Mouse (Mus musculus): ENCODE results near the gene Plk4. TPM values are rescaled to one million over a fixed set of nuclear protein-coding genes. Genes with fewer than 3 reads are reported as not detected.

Gene Plk4
- 13.8 and 19.6 TPM in 2 replicates for polyA plus RNA-seq (2012; ENCODE audit: insufficient read depth, insufficient read length, missing spikeins)

DNA sequence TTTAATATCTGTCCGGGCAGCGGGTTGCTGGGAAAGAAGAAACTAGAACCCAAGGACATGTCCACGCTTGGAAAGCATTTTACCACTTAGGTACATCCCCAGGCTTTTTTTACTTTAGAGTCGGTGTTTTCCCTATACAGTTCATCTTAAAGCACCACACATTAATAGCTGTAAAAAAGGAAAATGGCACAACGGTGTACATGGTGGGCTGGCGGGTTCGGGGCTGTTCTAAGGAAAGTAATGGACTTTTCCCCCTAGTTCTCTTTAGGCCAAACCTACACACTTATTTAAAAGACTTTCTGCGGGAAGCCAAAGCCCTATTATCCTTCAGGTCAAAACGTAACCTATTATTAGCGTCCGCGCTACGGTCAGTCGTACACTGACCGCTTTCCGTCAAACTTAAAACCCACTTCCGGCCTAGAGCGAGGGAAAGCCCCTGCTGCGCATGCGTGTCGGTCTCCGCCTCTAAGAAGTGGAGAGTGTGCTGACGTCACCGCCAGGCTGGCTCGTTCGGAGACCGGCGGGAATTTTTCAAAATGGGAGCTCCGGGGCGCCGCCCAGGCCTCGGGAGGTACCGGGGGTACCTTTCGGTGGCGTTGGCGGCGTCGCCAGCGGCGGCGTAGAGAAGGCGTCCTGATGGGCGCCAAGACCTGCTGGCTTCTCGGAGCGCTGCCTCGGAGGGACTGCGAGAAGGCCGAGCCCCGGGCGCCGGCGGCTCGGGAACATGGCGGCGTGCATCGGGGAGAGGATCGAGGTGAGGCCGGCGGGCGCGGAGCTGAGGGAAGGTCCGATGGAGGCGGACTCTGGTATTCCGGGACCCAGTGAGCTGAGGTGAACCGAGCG, at the start of gene Plk4:
Plk4 (plus strand) TSS at position 490 of the 843 bp plus-strand sequence.
- Histone ChIP-seq H3K4me1 (ENCODE audit: control insufficient read depth, insufficient read depth, low read length) (peaks cover 7% of the 10 kb centered on the region; the same call in 1 of the 2 replicates), H3K4me3 (ENCODE audit: insufficient read depth, low read length) (peak within 1 kb of the TSS; percentile 94), H3K27ac (ENCODE audit: insufficient read depth, low read depth, low read length) (peak within 1 kb of the TSS; percentile 60)
- TF ChIP-seq POLR2A (IDR thresholded peaks at IDR 0.05; ENCODE audit: borderline replicate concordance, low read depth, low read length) (0 out of 2 replicates have a peak, but pooled peaks have one; percentile 10), CTCF (IDR thresholded peaks at IDR 0.05; ENCODE audit: low read depth, low read length) (no peak)

- Histone ChIP-seq H3K27ac (ENCODE audit: insufficient read depth, low read depth, low read length) (no peak overlapping the region), H3K4me3 (ENCODE audit: insufficient read depth, low read length) (no peak overlapping the region), H3K4me1 (ENCODE audit: control insufficient read depth, insufficient read depth, low read length) (no peaks in the 10 kb centered on the region)
- TF ChIP-seq POLR2A (IDR thresholded peaks at IDR 0.05; ENCODE audit: borderline replicate concordance, low read depth, low read length) (no peak), CTCF (IDR thresholded peaks at IDR 0.05; ENCODE audit: low read depth, low read length) (no peak)
Measured at GRCm38 (mm10) chr3:40760746-40761145, 39.1 kb upstream of the Plk4 start.

DNA sequence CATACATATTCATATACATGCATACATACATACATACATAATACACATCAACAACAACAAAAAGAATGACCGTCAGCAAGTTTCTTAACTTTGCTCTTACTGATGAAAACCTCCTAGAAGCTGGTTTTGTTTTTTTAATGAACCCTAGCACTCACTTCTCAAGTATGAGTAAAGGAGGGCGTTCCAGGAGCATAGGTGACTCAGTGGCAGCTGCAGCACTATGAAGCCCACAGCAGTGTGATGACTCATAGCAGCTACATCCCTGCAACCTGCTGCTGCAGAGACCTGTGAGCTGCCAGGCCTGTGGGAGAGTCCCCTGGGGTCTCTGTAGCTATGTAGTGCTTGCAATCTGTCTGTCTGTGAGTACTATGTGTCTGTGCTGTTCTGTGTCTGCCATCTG, 38.5 kb upstream of the Plk4 start:
- TF ChIP-seq POLR2A (IDR thresholded peaks at IDR 0.05; ENCODE audit: borderline replicate concordance, low read depth, low read length) = no peak
- no peak for TF ChIP-seq CTCF (IDR thresholded peaks at IDR 0.05; ENCODE audit: low read depth, low read length)
- H3K27ac ChIP-seq (ENCODE audit: insufficient read depth, low read depth, low read length) = no peak overlapping the region
- H3K4me1 ChIP-seq (ENCODE audit: control insufficient read depth, insufficient read depth, low read length) = no peaks in the 10 kb centered on the region
- no peak overlapping the region for H3K4me3 ChIP-seq (ENCODE audit: insufficient read depth, low read length)

- no peak for TF ChIP-seq CTCF (IDR thresholded peaks at IDR 0.05; ENCODE audit: low read depth, low read length)
Measured at GRCm38 (mm10) chr3:40793783-40794182, 6.0 kb upstream of the Plk4 start.

DNA sequence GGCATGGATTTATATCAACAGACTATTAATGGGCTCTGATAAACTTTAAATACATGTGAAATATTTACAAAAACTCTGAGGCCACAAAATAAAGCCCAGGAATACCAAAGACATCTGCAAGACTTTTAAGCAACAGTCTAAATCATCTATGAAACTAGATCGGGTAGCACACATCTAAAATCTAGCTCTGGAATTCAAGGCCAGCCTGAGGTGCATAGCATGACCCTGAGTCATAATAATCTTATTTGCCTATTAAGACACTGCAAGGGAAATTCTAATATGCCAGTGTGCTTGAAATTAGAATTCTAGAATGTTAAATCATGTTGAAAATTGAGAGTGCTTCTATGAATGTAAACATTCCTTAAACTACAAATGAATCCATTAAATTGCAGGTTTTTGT, 1.8 kb upstream of the Plk4 start:
- no peak for TF ChIP-seq POLR2A (IDR thresholded peaks at IDR 0.05; ENCODE audit: borderline replicate concordance, low read depth, low read length)
- no peak for TF ChIP-seq CTCF (IDR thresholded peaks at IDR 0.05; ENCODE audit: low read depth, low read length)
- Histone ChIP-seq H3K4me1 (ENCODE audit: control insufficient read depth, insufficient read depth, low read length) (peaks cover 7% of the 10 kb centered on the region; the same call in 1 of the 2 replicates), H3K4me3 (ENCODE audit: insufficient read depth, low read length) (no peak overlapping the region), H3K27ac (ENCODE audit: insufficient read depth, low read depth, low read length) (no peak overlapping the region)

More at GRCm38 (mm10) chr3:40793783-40794182, 6.0 kb upstream of the Plk4 start:
- H3K27ac ChIP-seq (ENCODE audit: insufficient read depth, low read depth, low read length) = no peak overlapping the region
- H3K4me1 ChIP-seq (ENCODE audit: control insufficient read depth, insufficient read depth, low read length) = peaks cover 6% of the 10 kb centered on the region; the same call in 1 of the 2 replicates
- no peak overlapping the region for H3K4me3 ChIP-seq (ENCODE audit: insufficient read depth, low read length)

- Histone ChIP-seq H3K4me1 (ENCODE audit: control insufficient read depth, insufficient read depth, low read length) (peaks cover 7% of the 10 kb centered on the region; the same call in 1 of the 2 replicates), H3K4me3 (ENCODE audit: insufficient read depth, low read length) (no peak overlapping the region), H3K27ac (ENCODE audit: insufficient read depth, low read depth, low read length) (no peak overlapping the region)
- TF ChIP-seq CTCF (IDR thresholded peaks at IDR 0.05; ENCODE audit: low read depth, low read length) = no peak
Measured at GRCm38 (mm10) chr3:40798500-40798899, 1.3 kb upstream of the Plk4 start.

GRCm38 (mm10) chr3:40800373-40800823, 579 bp downstream of the Plk4 start:
- peak overlapping the region; percentile 17; the same call in 1 of the 2 replicates for H3K27ac ChIP-seq (ENCODE audit: insufficient read depth, low read depth, low read length)
- TF ChIP-seq CTCF (IDR thresholded peaks at IDR 0.05; ENCODE audit: low read depth, low read length) = no peak
- TF ChIP-seq POLR2A (IDR thresholded peaks at IDR 0.05; ENCODE audit: borderline replicate concordance, low read depth, low read length) = no peak
- H3K4me3 ChIP-seq (ENCODE audit: insufficient read depth, low read length) = peak overlapping the region; percentile 94
- peaks cover 6% of the 10 kb centered on the region; the same call in 1 of the 2 replicates for H3K4me1 ChIP-seq (ENCODE audit: control insufficient read depth, insufficient read depth, low read length)

- H3K4me3 ChIP-seq (ENCODE audit: insufficient read depth, low read length) = no peak overlapping the region
- no peaks in the 10 kb centered on the region for H3K4me1 ChIP-seq (ENCODE audit: control insufficient read depth, insufficient read depth, low read length)
- TF ChIP-seq POLR2A (IDR thresholded peaks at IDR 0.05; ENCODE audit: borderline replicate concordance, low read depth, low read length) = no peak
- TF ChIP-seq CTCF (IDR thresholded peaks at IDR 0.05; ENCODE audit: low read depth, low read length) = no peak
- H3K27ac ChIP-seq (ENCODE audit: insufficient read depth, low read depth, low read length) = no peak overlapping the region
Measured at GRCm38 (mm10) chr3:40806871-40807270, 7.1 kb downstream of the Plk4 start.

GRCm38 (mm10) chr3:40808686-40809085, 8.9 kb downstream of the Plk4 start:
- H3K4me1 ChIP-seq (ENCODE audit: control insufficient read depth, insufficient read depth, low read length) = no peaks in the 10 kb centered on the region
- H3K27ac ChIP-seq (ENCODE audit: insufficient read depth, low read depth, low read length) = no peak overlapping the region
- TF ChIP-seq CTCF (IDR thresholded peaks at IDR 0.05; ENCODE audit: low read depth, low read length) (no peak), POLR2A (IDR thresholded peaks at IDR 0.05; ENCODE audit: borderline replicate concordance, low read depth, low read length) (no peak)
- H3K4me3 ChIP-seq (ENCODE audit: insufficient read depth, low read length) = no peak overlapping the region

- Histone ChIP-seq H3K4me3 (ENCODE audit: insufficient read depth, low read length) (no peak overlapping the region), H3K27ac (ENCODE audit: insufficient read depth, low read depth, low read length) (no peak overlapping the region), H3K4me1 (ENCODE audit: control insufficient read depth, insufficient read depth, low read length) (no peaks in the 10 kb centered on the region)
- TF ChIP-seq POLR2A (IDR thresholded peaks at IDR 0.05; ENCODE audit: borderline replicate concordance, low read depth, low read length) (no peak), CTCF (IDR thresholded peaks at IDR 0.05; ENCODE audit: low read depth, low read length) (no peak)
Measured at GRCm38 (mm10) chr3:40809894-40810293, 10.1 kb downstream of the Plk4 start.
